Mouse (Mus musculus): Measurements from ENCODE around the gene Topbp1.
"Not testable (repeated sequence)": the region's sequence is repeated elsewhere in the genome, so short reads cannot be mapped to it uniquely, and the experiment has no call there.

Gene Topbp1

DNA sequence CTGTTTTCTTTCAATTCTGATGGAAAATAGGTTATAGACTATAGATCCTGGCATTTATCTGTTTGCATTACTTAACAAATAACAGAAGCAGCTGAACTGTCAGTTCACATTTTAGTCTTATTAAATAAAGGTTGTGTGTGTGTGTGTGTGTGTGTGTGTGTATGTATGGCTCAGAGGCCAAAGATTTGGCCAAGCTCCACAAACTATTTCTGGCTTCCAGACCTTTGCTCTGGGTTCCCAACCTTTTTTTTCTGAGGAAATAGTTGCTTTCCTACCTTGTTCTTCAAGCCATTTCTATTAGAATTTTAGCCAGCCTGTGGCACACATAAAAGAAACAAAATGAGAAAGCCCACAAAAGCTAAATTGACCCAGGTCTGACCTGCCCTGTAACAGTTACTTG, 43.8 kb downstream of the Topbp1 start:
- in situ Hi-C loops (cut with MboI, MseI) = loop anchor here (25.0 kb wide), 1 partner anchor 839 kb away; no protein-coding TSS in a partner anchor

- in situ Hi-C loops (cut with MboI, MseI) = not testable (repeated sequence)
Measured at GRCm38 (mm10) chr9:103353500-103354260, 48.7 kb downstream of the Topbp1 start.

DNA sequence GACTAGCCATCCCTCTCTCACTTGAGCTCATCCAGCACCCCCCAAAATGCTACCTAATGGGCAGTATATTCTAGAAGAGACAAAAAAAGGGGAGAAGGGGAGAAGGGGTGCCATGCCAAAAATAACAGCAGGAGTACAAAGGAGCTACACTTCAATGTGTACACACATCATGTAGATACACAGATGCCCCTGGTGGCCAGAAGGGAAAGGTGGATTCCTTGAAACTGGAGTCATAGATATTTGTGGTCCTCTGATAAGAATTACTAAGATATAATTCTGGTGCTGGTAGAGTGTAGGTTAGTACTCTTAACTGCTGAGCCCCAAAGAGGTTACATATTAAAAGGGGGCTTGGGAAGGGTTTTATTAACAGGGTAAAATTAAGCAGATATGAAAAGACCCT, 52.9 kb downstream of the Topbp1 start:
- in situ Hi-C loops (cut with MboI, MseI) = loop anchor here (5.0 kb wide), 1 partner anchor 36 kb away; no protein-coding TSS in a partner anchor

- in situ Hi-C loops (cut with MboI, MseI) = loop anchor here (5.0 kb wide), 1 partner anchor 36 kb away; no protein-coding TSS in a partner anchor
Measured at GRCm38 (mm10) chr9:103358545-103358944, 53.5 kb downstream of the Topbp1 start.

- in situ Hi-C loops (cut with MboI, MseI) = no loop called here
Measured at GRCm38 (mm10) chr9:103360642-103361041, 55.6 kb downstream of the Topbp1 start.

- in situ Hi-C loops (cut with MboI, MseI) = no loop called here
Measured at GRCm38 (mm10) chr9:103363088-103363487, 58.1 kb downstream of the Topbp1 start.

GRCm38 (mm10) chr9:103363730-103364417, 58.9 kb downstream of the Topbp1 start:
- in situ Hi-C loops (cut with MboI, MseI) = no loop called here

GRCm38 (mm10) chr9:103364601-103365289, 59.7 kb downstream of the Topbp1 start:
- in situ Hi-C loops (cut with MboI, MseI) = no loop called here

- in situ Hi-C loops (cut with MboI, MseI) = no loop called here
Measured at GRCm38 (mm10) chr9:103365290-103366247, 60.6 kb downstream of the Topbp1 start, which contains the start of gene Cdv3. TSS of gene Cdv3 (minus strand) at chr9:103365840.

- in situ Hi-C loops (cut with MboI, MseI) = no loop called here
Measured at GRCm38 (mm10) chr9:103366356-103366755, 61.3 kb downstream of the Topbp1 start.

DNA sequence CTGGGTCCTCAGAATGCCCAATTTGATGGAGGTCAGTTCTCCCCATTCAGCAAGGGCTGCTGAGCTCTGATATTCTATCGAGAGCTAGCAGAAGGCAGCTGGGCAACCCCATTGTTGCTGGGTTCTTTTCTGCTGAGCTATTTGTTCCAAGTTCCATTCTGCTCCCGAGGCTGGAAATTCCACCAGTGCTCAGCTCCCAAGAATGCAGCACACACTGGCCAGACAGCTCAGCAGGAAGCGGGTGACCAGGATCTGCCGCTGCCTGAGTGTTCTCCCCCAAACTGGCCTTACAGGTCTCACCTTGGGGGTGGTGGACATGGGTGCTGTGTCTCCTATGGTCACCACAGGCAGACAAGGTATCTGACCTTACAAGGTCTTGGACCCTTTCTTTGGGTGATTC, 64.9 kb downstream of the Topbp1 start:
- in situ Hi-C loops (cut with MboI, MseI) = no loop called here

- in situ Hi-C loops (cut with MboI, MseI) = no loop called here
Measured at GRCm38 (mm10) chr9:103372271-103373010, 67.4 kb downstream of the Topbp1 start.

- in situ Hi-C loops (cut with MboI, MseI) = no loop called here
Measured at GRCm38 (mm10) chr9:103376346-103377320, 71.6 kb downstream of the Topbp1 start.

- in situ Hi-C loops (cut with MboI, MseI) = no loop called here
Measured at GRCm38 (mm10) chr9:103378686-103379085, 73.7 kb downstream of the Topbp1 start.

- in situ Hi-C loops (cut with MboI, MseI) = no loop called here
Measured at GRCm38 (mm10) chr9:103379199-103379598, 74.2 kb downstream of the Topbp1 start.

DNA sequence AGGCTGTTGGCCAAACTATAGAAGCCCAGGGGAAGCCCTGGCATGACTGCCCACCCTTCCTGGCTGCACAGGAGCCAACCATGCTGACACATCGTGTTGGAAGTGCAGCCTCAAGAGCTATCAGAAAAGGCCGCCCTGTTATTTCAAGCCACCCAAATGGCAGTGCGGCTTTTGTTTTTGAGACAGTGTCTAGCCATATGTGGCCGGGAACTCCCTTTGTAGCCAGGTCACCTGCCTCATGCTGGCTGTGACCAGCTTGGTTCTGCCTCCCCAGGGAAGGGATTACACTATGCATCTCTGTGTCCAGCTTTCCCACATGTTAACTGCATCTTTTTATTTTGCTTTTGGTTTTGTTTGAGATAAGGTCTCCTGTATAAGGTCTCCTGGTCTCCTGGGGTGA, 75.6 kb downstream of the Topbp1 start:
- in situ Hi-C loops (cut with MboI, MseI) = no loop called here

- in situ Hi-C loops (cut with MboI, MseI) = no loop called here
Measured at GRCm38 (mm10) chr9:103382989-103383388, 78.0 kb downstream of the Topbp1 start.

- in situ Hi-C loops (cut with MboI, MseI) = no loop called here
Measured at GRCm38 (mm10) chr9:103383576-103383975, 78.6 kb downstream of the Topbp1 start.

GRCm38 (mm10) chr9:103384141-103384796, 79.3 kb downstream of the Topbp1 start:
- in situ Hi-C loops (cut with MboI, MseI) = no loop called here

Data from T-helper 1 cell (primary cell).